9 mouse cellular contexts compared by ENCODE assay signal in genomic region chr10:69535123-69535930, GRCm38 (mm10).
DNase-seq lines count a peak whose midpoint lies in the region; ATAC-seq and TF ChIP-seq lines count a peak whose summit lies in the region.
"Had no signal": no experiment of that assay in that cellular context is flagged by ENCODE, and none has a peak within 500 bp of the region (broad histone marks: within the 10 kb centered on the region; RNA-seq: fewer than 3 reads in every experiment).

No protein-coding gene starts in this region.

- H3K27me3 ChIP-seq in lung, embryonic 16.5 days (ENCODE audit: control insufficient read depth, insufficient read depth, low read depth, low read length), result no peaks in the 10 kb centered on the region
- H3K27me3 ChIP-seq in forebrain, embryonic 12.5 days, result no peaks in the 10 kb centered on the region
- H3K27me3 ChIP-seq in midbrain, embryonic 13.5 days, result no peaks in the 10 kb centered on the region

- WGBS in lung, embryonic 16.5 days, result 41% methylated on average over 15 of the region's 15 CpGs
- 48% methylated on average over 15 of the region's 15 CpGs for WGBS in lung, adult 2 months
- 55% methylated on average over 15 of the region's 15 CpGs for WGBS in forebrain, embryonic 12.5 days
- WGBS in midbrain, embryonic 13.5 days, result 25% methylated on average over 15 of the region's 15 CpGs

- TF ChIP-seq CTCF in lung, adult 2 months (IDR thresholded peaks at IDR 0.05; ENCODE audit: insufficient read depth, low read length), result no peak

- peak overlapping the region; percentile 4; the same call in 1 of the 2 replicates for H3K4me3 ChIP-seq in lung, embryonic 16.5 days (ENCODE audit: low read length)
- no peak overlapping the region for H3K4me3 ChIP-seq in lung, adult 2 months (replicated peaks; ENCODE audit: extremely low read depth, low read depth, low read length)
- peak overlapping the region; percentile 51 for H3K4me3 ChIP-seq in forebrain, embryonic 12.5 days (replicated peaks)
- peak overlapping the region; percentile 60 for H3K4me3 ChIP-seq in midbrain, embryonic 13.5 days (replicated peaks)

- ATAC-seq in lung, embryonic 16.5 days (ENCODE audit: low read depth), result 0 out of 2 replicates have a peak, but pooled peaks have one; percentile 15
- ATAC-seq in forebrain, embryonic 12.5 days (ENCODE audit: low FRiP score), result peak; percentile 71
- peak; percentile 88 for ATAC-seq in midbrain, embryonic 13.5 days

- intact Hi-C loops in heart, postnatal 14 days (cut with DNase I), result loop anchor here (2.0 kb wide), 1 partner anchor 59 kb away; no protein-coding TSS in a partner anchor

- H3K9me3 ChIP-seq in lung, embryonic 16.5 days (ENCODE audit: control insufficient read depth, low read length), result 0 out of 2 replicates have a peak, but pooled peaks cover 2% of the 10 kb centered on the region
- no peaks in the 10 kb centered on the region for H3K9me3 ChIP-seq in forebrain, embryonic 12.5 days
- H3K9me3 ChIP-seq in midbrain, embryonic 13.5 days, result no peaks in the 10 kb centered on the region

- peaks cover 3% of the 10 kb centered on the region; the same call in 1 of the 2 replicates for H3K4me1 ChIP-seq in lung, embryonic 16.5 days (replicated peaks; ENCODE audit: control insufficient read depth, insufficient read depth, low read length)
- no peaks in the 10 kb centered on the region for H3K4me1 ChIP-seq in lung, adult 2 months (ENCODE audit: control insufficient read depth, insufficient read depth, low read length)
- H3K4me1 ChIP-seq in forebrain, embryonic 12.5 days, result peaks cover 36% of the 10 kb centered on the region
- H3K4me1 ChIP-seq in midbrain, embryonic 13.5 days (replicated peaks), result peaks cover 39% of the 10 kb centered on the region

- no peak for TF ChIP-seq POLR2A in lung, adult 2 months (IDR thresholded peaks at IDR 0.05; ENCODE audit: borderline replicate concordance, extremely low read depth, low read depth, low read length)

- no peak overlapping the region for H3K9ac ChIP-seq in lung, embryonic 16.5 days (ENCODE audit: low read length)
- peak overlapping the region; percentile 54 for H3K9ac ChIP-seq in forebrain, embryonic 12.5 days
- peak overlapping the region; percentile 77 for H3K9ac ChIP-seq in midbrain, embryonic 13.5 days (replicated peaks)

- no peak for DNase-seq in lung, adult 2 months
- peak; percentile 44 to 75 for DNase-seq in heart, postnatal 14 days
- peak; percentile 30 to 54 for DNase-seq in layer of hippocampus, adult 18-20 months (ENCODE audit: low spot score in 2 of 2)
- no peak for DNase-seq in urinary bladder, postnatal 36 days (ENCODE audit: low spot score in 2 of 2)
- no peak for DNase-seq in B cell, adult 2 months

- H3K27ac ChIP-seq in lung, embryonic 16.5 days (ENCODE audit: low read length), result no peak overlapping the region
- H3K27ac ChIP-seq in forebrain, embryonic 12.5 days, result peak overlapping the region; percentile 75
- peak overlapping the region; percentile 92 for H3K27ac ChIP-seq in midbrain, embryonic 13.5 days

- no peaks in the 10 kb centered on the region for H3K36me3 ChIP-seq in lung, embryonic 16.5 days (ENCODE audit: control insufficient read depth, insufficient read depth, low read length)
- H3K36me3 ChIP-seq in forebrain, embryonic 12.5 days (replicated peaks), result no peaks in the 10 kb centered on the region
- no peaks in the 10 kb centered on the region for H3K36me3 ChIP-seq in midbrain, embryonic 13.5 days
- H3K36me3 ChIP-seq: G1E had no signal

- H3K4me2 ChIP-seq in lung, embryonic 16.5 days (ENCODE audit: low read depth, low read length), result 0 out of 2 replicates have a peak overlapping the region, but pooled peaks have one; percentile 4
- peak overlapping the region; percentile 58 for H3K4me2 ChIP-seq in forebrain, embryonic 12.5 days
- peak overlapping the region; percentile 70 for H3K4me2 ChIP-seq in midbrain, embryonic 13.5 days (replicated peaks)

Comparison
In these comparisons a context has a peak if more than half of its experiments do, and no peak if none do; other contexts are left out.
1. ATAC-seq: peak in every context shown above with its lines; median percentile 88 in midbrain, embryonic 13.5 days; 71 in forebrain, embryonic 12.5 days; 15 in lung, embryonic 16.5 days.
2. H3K4me2 ChIP-seq: peak in every context shown above with its lines; median percentile 70 in midbrain, embryonic 13.5 days; 58 in forebrain, embryonic 12.5 days; 4 in lung, embryonic 16.5 days.
3. DNase-seq: peak in heart, postnatal 14 days (2 of 2) and layer of hippocampus, adult 18-20 months (2 of 2); none in lung, adult 2 months (single experiment), urinary bladder, postnatal 36 days (0 of 2) and B cell, adult 2 months (0 of 2).